Mouse (Mus musculus) adrenal gland, postnatal 4 days (tissue): Measurements from ENCODE around the gene Gm9112. TPM values are rescaled to one million over a fixed set of nuclear protein-coding genes. Genes with fewer than 3 reads are reported as not detected.
"Not testable (repeated sequence)": the region's sequence is repeated elsewhere in the genome, so short reads cannot be mapped to it uniquely, and the experiment has no call there.

Experiments used
- DNase-seq, 2 experiments: peaks; one replicate each; pipeline ENCODE4 v3.0.0; 2021 to 2022; ENCODE audit warnings: low spot score in 2 of 2, mixed read lengths in 2 of 2
- long read RNA-seq, 2 experiments: library from polyadenylated mRNA; stranded (forward); transcript quantifications; one replicate each; pipeline ENCODE4 v2.0.0; 2021
- total RNA-seq, 2 experiments: library from RNA; stranded (reverse); gene quantifications; 2 replicates each; pipeline ENCODE4 v1.2.3; 2021

Gene Gm9112
- total RNA-seq = not detected
- long read RNA-seq, experiment 1 = 0 reads
- long read RNA-seq, experiment 2 = 0 reads

GRCm38 (mm10) chrX:102707535-102707934 is at the start of gene Gm9112, which contains the start of gene Dmrtc1b:
TSS of gene Gm9112 (minus strand) at chrX:102707635.
TSS of gene Dmrtc1b (plus strand) at chrX:102707865.
- not testable (repeated sequence) for DNase-seq

- DNase-seq = not testable (repeated sequence)
Measured at GRCm38 (mm10) chrX:102724226-102724625, 16.8 kb upstream of the Gm9112 start.

GRCm38 (mm10) chrX:102700636-102701035 is 6.8 kb downstream of the Gm9112 start:
- not testable (repeated sequence) for DNase-seq

GRCm38 (mm10) chrX:102689252-102689651 is 18.2 kb downstream of the Gm9112 start:
- not testable (repeated sequence) for DNase-seq

- not testable (repeated sequence) for DNase-seq
Measured at GRCm38 (mm10) chrX:102686872-102687271, 20.6 kb downstream of the Gm9112 start, which contains the start of gene Gm3880. TSS of gene Gm3880 (minus strand) at chrX:102686972.

- not testable (repeated sequence) for DNase-seq
Measured at GRCm38 (mm10) chrX:102684706-102685105, 22.7 kb downstream of the Gm9112 start.

GRCm38 (mm10) chrX:102666641-102667040 is 40.8 kb downstream of the Gm9112 start:
- no peak for DNase-seq

GRCm38 (mm10) chrX:102660712-102661111 is 46.7 kb downstream of the Gm9112 start:
- DNase-seq = no peak

Other genes starting within 250 kb of the Gm9112 start
- gene Hdac8, start 202.3 kb downstream of the Gm9112 start, total RNA-seq = 10 to 100 TPM; 10.8 to 11.0 TPM
- gene Phka1, start 63.4 kb downstream of the Gm9112 start, total RNA-seq = 10 to 100 TPM; 15.5 to 17.0 TPM
- gene Gm3880, start 20.7 kb downstream of the Gm9112 start, total RNA-seq = not detected
- gene Dmrtc1b, start 230 bp upstream of the Gm9112 start, total RNA-seq = not detected
- not detected for gene Dmrtc1c1, start 95.3 kb upstream of the Gm9112 start, total RNA-seq
- gene Dmrtc1c2, start 147.0 kb upstream of the Gm9112 start, total RNA-seq = not detected
- gene 1700031F05Rik, start 160.3 kb upstream of the Gm9112 start, total RNA-seq = not detected
- under 1 TPM; 0.64 to 0.79 TPM for gene Dmrtc1a, start 201.1 kb upstream of the Gm9112 start, total RNA-seq
- not detected for gene 1700011M02Rik, start 201.3 kb upstream of the Gm9112 start, total RNA-seq
- not detected for gene 1700018G05Rik, start 220.7 kb upstream of the Gm9112 start, total RNA-seq